Mouse (Mus musculus) thymus, postnatal 14 days (tissue): ENCODE results near the gene Hlx.
A peak's percentile ranks its signal among the peaks of the same experiment; 100 is the strongest.

Experiments used
- DNase-seq: peaks from one replicate; pipeline ENCODE4 v3.0.0; 2021

Hlx gene

DNA sequence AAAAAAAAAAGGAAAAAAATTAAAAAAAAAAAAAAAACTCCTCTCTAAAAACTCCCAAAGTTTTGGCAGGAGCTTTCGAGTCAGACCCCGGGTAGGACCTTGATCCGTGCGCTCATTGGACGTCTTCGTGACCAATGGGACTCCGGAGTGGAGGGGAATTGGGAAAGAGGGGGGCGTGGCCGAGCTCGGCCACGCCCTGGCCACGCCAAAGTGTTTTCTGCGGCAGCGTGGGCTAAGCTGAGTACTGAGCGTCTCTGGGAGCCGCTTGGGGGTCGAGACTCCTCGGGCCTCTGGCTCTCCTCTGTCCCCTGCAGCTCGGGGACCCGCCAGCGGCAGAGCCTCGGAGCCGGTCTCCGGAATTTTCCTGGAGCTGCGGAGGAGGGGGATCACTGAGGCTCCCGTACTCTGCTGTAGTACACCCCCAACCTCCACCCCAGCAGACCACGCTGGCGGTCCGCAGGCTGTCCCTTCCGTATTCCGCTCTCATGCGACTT lies at the start of gene Hlx:
TSS of gene Hlx (minus strand) at position 64 of the 494 bp plus-strand sequence.
- peak; percentile 59 for DNase-seq

DNA sequence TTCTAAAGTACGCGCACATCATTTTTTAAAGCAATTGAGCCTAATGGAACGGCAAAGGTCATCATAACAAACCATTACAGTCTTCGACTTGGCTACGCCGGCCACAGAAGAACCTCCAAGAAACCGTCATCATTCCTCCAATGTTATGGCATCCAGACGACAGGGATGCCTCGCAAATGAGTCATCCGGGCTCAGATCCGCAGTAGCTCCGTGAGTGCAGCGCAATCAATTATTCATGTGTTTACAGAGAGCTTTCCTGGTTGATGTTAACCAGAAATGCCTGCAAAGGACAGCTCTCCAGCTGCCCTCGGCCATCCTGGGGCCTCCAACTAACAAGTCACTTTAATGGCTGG lies 49.7 kb upstream of the Hlx start:
- no peak for DNase-seq

DNA sequence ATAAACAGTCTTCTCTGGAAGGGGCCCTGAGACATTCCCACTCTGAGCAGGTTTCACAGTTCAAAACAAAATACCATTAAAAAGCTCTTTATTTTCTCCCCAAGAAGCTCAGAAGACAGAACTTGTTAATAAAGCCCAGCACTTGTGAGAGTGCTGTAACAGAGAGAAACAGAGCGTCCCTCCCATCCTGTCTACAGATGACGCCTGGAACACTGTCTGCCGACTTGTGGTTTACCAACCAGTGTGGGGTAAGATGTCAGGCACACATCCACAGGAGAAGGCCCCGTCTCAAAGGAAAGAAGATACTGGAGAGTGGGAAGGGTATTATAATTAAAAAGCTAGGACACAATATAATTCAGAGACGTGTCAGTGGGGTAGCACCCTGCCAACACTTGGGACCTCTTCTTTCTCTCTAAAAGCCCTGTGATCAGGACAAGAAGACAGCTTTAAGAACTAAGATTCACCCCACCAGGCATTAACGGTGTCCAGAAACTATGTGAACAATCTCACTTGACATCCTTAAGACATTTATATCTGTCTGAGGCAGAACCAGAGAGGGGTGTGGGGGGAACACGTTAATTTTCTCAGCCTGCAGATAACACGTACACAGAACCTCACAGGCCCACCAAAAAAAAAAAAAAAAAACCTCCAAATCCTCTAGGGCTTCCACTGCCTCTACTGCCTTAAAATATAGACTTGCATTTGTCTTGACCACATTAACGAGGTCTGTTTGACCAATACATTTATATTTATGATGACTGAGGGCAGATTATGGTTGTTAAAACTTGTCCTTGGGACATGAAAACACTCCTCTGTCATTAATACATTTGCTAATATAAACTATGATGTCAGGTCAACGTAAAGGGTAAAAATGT lies 49.1 kb upstream of the Hlx start:
- DNase-seq, result no peak

DNA sequence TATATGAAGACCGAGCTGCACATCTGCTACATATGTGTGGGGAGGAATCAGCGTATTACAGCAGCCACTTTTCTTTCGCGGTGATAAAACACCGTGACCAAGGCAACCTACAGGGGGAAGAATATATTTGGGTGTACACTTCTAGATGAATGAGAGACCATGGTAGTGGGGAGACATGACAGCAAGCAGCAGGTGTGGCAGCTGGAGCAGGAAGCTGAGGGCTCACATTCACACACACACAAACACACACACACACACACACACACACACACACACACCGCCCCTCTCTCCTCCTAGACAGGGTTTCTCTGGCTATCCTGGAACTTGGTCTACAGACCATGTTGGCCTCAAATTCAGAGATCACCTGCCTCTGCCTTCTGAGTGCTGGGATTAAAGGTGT lies 45.7 kb upstream of the Hlx start:
- no peak for DNase-seq

DNA sequence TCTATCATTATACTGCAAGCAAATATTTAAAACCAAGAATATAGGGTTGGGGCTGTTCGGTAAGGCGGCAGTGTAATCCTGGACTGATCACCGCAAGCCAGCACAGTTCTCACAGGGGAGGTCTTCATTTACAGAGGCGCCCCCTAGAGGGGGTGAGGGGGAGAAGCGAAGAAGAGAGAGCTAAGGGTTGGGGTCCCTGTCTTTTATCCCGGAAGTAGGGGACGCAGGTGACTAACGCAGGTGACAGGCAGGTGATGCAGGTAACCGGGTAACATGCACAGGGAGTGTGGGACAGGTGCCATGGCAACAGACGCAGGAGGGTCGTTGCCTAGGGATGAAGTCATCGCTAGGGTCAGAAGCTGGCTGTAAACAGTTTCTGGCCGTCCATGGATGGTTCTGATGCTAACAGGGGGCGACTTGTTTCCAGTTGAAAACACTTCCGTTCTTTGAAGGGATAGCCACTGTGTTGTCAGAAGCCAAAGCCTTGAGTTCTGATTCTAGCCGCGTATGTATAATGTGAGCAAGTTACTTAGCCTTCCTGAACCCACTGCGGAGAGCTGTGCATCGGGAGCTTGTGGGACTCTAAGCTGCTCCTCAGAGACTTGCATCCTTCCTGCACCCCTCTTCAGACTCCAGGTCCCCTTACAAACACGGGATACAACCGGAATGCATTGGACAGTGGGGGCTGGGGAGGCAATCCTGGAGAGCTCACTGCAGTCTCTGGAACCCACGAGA lies 44.8 kb upstream of the Hlx start:
- no peak for DNase-seq

DNA sequence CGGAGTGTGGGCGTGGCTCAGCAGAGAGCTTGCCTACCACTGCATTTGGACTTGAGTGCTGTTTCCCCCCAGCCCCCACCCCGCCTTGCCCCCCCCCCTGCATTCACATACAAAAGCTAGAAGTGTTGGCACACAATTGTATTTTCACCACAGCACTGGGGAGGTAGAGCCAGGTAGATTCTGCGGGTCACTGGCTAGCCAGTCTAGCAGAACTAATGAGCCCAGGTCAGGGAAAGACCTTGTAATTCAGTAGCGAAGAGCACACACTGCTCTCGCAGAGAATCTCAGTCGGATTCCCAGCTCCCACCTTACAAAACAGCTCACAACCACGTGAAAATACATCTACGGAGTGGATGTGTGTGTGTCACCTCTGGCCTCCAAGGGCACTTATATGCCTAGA lies 42.9 kb upstream of the Hlx start:
- no peak for DNase-seq

DNA sequence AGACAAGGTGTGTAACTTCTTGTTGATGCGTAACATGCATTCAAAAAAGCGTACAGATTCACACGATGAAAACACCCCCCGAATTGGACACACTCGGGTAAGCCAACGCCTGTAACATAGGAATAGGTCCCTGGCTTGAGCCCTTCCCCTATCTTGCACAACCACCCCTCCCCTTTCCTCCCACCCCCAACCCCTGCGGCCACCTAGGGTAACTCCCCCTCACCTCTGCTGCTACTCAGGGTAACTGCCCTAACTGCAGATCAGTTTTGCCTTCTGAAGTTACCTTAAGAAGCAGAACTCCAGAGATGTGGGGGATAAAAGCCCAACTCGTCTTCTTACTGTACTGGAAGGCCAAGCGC lies 39.5 kb upstream of the Hlx start:
- DNase-seq, result no peak

DNA sequence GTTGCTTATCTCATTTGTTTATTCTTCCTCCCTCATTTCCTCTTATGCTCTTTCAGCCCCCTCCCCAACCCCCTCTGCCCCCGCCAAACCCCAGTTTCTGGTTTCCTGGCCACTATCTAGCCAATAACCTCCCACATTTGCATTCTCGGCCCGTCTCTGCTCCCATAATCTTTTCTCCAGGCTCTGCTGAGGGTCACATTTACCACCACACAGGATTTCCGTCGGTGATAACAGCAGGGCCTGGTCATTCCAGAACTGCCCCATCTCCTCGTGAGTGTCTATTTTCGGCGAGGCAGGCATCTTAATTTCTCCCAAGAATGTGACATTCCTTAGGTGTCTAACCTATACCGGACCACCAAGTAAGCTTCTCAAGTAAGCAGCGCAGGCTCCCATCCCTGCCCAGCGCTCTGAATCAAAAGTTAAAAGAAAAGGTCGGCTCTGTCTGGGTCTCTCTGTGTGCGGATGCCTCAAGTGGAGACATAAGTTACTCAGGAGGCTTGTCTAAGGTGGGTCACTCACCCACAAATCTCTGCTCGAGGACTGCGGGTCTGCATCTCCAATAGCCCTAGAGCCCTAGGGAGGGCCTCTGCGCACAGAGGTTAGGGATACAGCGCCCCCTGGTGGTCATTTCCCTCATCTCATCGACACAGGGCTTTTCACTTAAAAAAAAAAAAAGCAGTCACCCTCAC lies 38.9 kb upstream of the Hlx start:
- peak; percentile 76 for DNase-seq

DNA sequence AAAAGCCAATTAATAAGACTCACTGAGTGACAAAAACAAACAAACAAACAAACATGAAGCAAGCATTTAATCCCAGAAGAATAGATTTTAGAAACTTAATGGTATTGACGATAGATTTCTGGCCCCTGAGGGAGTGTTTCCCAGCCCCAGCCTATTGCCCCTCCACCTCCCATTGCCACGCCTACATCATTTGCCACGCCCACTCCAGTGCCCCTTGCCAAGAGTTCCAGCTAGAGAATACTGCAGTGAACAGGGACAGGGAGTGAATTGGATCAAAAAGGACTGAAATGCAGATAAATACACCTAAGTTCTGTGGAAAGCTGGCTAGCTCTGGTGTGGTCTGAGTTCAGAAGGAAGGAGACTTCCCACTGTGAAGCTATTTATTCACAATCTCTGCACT lies 31.4 kb upstream of the Hlx start:
- DNase-seq, result no peak

DNA sequence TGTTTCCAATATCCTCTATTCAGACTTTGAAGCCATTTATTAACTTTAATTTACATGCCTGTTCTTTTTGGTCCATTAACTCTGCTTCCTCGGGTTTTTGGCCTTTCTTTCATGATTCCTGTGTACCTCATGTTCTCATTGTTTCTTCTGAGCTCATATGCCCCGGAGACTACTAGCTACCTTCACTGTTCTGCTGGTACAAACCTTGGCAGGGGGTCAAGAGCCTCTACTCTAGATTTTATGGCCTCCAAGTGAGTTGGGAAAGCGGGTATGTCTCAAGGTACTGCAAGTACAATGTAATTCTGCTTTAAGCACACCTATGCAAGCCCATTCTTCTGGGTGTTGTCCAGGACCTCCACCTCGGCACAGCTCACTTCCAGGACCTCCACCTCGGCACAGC lies 30.5 kb upstream of the Hlx start:
- no peak for DNase-seq

DNA sequence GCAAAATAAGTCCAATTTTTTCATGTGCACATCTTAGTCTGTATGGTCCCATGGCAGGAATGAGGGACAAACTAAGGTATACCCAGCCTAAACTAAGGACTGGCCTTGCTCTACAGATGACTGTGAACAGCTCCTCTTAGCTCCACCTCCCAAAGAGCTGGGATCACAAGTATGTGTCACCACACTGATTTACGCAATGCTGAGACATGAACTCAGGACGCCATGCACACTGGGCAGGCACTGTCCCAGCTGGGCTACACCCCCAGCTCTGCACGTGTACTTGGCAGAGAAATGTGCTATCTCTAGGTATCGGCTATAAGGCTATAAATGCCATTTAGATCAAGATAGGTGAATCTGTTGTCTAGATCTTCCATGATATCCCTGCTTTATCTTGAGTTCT lies 29.6 kb upstream of the Hlx start:
- no peak for DNase-seq

DNA sequence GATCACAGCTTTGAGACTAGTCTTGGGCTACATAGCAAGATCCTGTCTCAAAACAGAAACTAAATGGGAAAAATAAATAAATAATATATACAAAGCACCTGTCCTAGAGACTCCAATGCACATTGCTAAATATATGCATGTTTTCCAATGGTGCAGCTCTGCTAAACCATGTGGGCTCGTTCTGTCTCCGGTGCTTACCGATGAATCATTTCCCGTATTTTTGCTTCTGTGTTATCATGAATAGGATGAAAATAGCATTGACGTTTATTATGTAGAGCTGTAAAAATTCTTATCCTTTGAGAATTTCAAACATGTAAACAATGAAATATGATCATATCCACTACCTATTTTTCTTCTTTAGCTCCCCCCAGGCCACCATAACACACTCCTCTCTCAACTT lies 20.3 kb upstream of the Hlx start:
- DNase-seq, result no peak

DNA sequence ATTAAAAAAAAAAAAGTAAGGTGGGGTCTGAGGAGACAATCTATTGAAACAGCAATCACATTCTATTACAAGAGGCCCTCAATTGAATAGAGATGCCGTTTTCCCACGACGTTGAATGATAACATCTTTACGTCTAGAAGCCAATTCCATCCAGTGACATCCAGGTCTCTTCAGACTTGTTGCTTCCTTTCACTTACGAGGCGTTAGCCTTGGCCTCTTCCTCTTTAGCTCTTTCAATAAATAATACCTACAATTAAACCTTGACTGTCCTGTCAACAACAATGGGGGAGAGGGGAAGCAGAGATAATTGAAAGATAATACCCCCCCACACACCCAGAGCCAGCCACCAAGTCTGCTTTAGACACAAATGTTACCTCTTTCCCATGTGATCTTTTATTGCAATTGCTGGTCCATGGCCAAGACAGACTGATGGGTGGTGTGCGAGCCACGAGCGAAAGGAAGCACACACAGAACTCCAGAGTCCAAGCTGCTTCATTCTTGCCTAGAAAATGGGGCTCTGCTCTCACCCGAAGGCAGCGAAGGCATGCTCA lies 17.8 kb upstream of the Hlx start:
- no peak for DNase-seq

DNA sequence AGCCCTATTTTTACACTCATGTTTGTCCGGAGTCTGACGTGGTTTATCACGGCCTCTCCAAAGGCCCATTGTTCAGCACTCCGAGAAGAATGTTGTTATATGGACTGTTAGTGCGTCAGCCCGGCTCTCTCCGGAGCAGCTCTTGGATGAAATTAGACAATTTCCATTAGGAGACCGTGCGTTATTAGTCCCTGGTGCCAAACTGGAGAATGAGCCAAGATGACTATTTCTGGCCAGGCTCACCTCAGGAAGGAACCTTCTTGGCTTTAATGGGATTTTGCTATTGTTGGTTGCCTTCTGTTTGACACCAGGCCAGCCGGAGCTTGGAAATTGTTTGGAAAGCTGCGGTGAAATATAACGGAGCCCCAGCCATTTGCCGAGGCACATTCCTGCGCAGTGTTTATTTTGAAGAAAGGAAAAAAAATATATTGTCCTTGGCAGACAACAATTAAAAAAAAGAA lies 16.3 kb upstream of the Hlx start:
- DNase-seq, result no peak

DNA sequence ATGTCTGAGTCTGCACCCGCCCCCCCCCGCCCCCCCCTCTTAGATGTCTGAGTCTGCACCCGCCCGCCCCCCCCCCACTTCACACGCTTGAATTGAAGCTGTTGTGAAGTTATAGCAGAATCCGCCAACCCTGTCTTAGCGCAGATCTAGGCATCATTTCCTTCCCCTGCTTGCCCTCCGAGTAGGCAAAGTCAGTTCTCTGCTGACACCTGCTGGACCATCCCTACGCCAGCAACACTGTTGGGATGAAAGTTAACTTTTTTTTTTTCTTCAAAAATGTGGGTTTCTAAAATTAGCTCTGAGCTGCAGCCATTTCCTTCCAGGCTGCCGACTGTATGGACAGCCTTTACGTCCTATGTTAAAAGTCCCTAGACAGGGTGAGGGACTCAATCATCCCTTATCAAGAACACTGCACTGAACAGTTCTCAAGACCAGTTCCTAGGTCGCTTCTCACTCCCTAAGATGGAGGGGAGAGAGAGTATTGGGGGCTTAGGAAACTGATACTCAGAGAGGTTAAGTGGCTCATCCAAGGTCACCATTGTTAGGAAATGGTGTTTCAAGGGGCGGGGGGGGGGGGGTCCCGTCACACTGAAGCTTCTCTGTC lies 5.6 kb upstream of the Hlx start:
- peak; percentile 69 for DNase-seq

DNA sequence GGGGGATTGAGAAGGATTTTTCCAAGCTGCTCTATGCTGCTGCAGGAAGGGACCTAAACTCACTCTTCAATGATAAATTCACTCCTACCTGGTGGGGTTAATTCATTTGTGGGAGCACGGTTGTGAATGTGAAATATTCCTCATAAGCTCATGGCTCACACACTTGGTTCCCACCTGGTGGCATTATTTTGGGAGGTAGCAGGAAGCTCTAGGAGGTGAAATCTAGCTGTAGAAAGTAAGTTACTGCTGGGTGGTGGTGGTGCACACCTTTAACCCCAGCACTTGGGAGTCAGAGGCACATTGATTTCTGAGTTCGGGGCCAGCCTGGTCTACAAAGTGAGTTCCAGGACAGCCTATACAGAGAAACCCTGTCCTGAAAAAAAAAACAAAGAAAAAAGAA lies 4.8 kb upstream of the Hlx start:
- DNase-seq, result no peak

DNA sequence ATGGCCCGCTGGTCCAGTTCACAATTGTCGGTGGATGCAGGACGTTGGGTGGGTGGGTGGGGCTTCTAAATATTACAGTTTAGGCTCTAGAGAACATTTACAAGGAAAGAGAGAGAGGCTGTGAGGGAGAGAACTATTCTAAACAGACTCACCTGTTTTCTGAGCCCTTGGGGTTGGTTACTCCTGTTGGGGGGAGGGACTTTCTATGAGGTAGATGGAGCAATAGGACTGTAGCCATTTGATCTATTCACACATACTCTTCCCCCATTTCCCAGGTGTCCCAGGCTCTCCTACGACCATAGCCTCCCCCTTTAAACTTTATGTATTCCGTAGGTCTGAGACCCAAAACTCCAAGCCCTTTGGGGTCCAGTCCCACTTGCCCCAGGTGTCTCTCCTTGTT lies 3.8 kb upstream of the Hlx start:
- no peak for DNase-seq

DNA sequence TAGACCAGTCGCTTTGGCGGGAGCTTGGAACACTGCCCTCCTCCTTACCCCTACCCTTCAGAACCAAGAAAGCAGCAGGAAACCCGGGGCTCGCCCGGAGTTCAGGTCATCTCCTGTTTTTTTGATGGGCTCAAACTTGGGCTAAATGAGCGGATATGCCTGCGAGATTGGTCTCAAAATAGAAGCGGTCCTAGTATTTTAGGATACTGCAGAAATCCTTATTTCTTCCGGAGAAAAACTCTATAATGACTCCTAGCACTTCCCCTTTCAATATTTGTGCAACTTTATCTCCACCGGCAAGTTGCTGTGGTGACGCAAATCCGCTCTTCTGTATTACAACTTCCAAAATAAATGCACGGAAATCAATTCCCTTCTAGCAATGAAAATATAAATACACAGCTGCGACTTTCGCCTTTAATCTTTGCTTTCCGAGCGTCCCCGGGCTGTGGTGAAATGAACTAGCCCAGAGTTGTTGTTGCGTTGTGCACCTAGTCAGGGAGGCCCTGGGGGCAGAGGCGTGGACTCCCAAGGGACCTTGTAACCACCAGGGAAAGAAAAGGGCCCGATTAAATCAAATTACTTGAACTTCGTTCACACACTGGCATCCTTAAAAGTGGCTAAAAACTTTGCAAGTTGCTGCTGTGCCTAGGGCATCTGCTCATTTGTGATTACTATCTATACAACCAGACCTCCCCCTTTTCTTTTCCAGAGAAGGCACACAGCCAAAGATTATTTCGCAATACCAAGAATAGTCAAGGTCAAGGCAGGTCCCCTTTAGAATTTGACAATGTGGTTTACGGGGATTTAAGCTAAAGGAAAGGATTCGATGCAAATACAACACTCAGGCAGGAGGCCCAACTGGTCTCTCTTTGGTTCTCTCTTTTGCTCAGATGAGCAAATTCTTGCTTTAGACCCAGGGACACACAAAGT lies 2.8 kb upstream of the Hlx start:
- no peak for DNase-seq

DNA sequence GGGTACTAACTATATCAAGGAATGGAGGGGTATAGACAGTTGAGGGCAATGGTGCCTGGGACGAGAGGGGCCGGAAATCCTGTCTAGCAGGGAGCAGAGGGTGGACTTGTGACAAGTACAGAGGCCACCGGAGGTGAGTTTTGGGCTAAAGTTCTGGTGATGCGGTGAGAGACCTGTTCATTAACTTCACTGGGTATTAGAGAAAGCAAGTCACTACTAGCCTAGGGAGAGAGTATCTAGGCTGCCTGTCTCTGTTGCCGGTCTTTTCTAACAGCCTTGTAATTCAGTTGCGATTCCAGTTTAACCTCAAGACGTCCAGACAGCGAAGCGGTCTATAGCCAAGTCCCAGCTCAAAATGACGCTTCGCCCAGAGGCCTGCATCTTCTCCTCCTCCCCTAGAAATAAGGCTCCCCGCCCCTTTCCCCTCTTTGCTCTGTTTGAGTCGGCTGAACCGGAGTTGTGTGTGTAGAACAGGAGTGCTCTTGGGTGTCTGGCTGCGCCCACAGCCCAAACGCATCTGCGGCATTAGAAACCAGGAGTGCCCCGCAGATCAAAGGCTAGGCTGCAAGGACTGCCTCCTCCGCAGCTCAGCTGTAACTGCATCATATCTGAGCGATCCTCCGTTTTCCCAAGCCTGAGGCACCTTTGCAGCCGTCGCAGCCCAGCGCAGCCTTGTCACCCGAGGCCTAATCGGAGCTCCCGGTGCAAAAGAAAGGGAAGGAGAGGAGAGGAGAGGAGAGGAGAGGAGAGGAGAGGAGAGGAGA lies 1.8 kb upstream of the Hlx start:
- peak; percentile 18 for DNase-seq

DNA sequence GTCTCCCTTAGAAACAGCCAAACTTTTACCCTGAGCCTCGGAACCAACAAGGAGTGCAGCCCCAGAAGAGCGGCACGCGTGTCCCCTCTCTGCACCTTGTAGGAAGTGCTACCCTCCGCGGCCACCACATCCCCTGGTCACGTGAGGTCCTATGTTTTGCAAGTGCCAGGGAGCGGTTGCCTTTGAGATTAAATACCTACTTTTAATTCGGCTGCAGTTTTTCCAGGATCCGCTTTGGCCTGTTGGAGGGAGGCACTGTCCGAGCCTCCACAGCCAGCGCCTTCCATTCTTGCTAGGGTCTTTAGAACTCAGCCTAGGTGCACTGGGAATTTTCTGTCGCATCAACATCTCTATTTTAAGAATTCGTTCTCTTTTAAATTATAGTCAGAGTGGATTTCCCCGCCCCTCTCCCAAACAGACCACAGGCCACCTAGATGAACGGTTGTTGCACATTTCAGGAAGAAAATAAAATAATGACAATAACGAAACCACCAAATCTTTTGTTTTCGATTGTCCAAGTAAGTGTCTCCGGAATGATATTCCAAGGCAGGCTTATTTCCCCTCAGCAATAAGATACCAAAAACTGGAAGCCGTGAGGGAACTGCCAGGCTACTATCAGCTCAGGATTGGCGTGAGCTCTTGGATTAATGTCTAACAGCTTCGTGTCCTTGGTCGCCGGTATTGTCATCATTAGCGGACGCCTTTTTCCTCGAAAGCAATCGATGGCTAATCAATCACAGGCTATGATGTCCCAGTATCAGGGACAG lies 1.1 kb upstream of the Hlx start:
- DNase-seq, result peak; percentile 30
